In the genomic region with DNA sequence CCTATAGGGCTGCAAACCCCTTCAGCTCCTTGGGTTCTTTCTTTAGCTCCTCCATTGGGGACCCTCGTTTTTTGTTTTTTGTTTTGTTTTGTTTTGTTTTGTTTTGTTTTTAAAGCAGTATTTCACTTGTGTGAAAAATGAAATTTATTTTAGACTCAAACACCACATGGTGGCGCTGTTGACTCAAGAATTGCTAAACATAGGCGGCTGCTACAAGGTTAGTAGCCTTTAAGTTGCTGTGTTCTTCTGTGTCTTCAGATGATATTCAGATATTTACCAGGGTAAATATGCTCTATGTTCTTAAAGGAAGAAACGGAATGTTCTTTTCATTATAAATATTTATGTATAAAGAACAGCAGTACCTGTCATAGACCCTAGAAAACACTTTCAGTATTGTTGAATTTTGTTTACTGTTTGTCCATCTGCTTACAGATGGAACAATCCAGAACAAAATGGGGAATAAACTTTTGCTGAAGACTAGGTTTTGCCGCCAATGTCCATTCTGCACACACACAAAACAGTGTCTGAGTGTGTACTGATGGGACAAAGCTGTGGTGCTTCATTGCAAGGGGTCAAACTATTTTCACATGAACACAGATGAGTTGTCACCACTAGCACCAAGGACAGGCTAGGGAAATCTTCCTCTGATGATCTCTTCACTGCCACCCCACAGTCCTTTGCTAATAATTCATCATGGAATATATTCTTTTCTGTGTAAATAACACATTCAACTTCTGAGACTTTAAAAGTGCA, we compare ENCODE assay signal across 8 mouse cellular contexts.
DNase-seq lines count a peak whose midpoint lies in the region; ATAC-seq and TF ChIP-seq lines count a peak whose summit lies in the region.

No protein-coding gene starts in this region.

- no peak overlapping the region for H3K9ac ChIP-seq in neural tube, embryonic 15.5 days (replicated peaks)
- no peak overlapping the region for H3K9ac ChIP-seq in limb, embryonic 14.5 days (ENCODE audit: low read depth, low read length, severe bottlenecking)
- no peak overlapping the region for H3K9ac ChIP-seq in neural tube, embryonic 12.5 days

- H3K4me3 ChIP-seq in neural tube, embryonic 15.5 days (replicated peaks): no peak overlapping the region
- no peak overlapping the region for H3K4me3 ChIP-seq in limb, embryonic 14.5 days (replicated peaks; ENCODE audit: low read length)
- H3K4me3 ChIP-seq in neural tube, embryonic 12.5 days: no peak overlapping the region

- H3K9me3 ChIP-seq in neural tube, embryonic 15.5 days (replicated peaks): no peaks in the 10 kb centered on the region
- no peaks in the 10 kb centered on the region for H3K9me3 ChIP-seq in limb, embryonic 14.5 days (ENCODE audit: control insufficient read depth, low read length)
- no peaks in the 10 kb centered on the region for H3K9me3 ChIP-seq in neural tube, embryonic 12.5 days

- peak; percentile 32 for DNase-seq in neural tube, embryonic 10.5 days (ENCODE audit: extremely low spot score, low spot score)
- DNase-seq in adrenal gland, postnatal 10 days: peak; percentile 70
- DNase-seq in fibroblast of lung, adult 2 months (ENCODE audit: low read depth): peak; percentile 23
- peak; percentile 82 for DNase-seq in induced T-regulatory cell, adult 2 months (ENCODE audit: low read depth)
- peak; percentile 73 for DNase-seq in limb, embryonic 14.5 days (ENCODE audit: low spot score)
- DNase-seq in ovary, postnatal 10 days (ENCODE audit: low spot score): no peak

- H3K36me3 ChIP-seq in neural tube, embryonic 15.5 days: no peaks in the 10 kb centered on the region
- H3K36me3 ChIP-seq in limb, embryonic 14.5 days (ENCODE audit: control insufficient read depth, insufficient read depth, low read length): no peaks in the 10 kb centered on the region
- no peaks in the 10 kb centered on the region for H3K36me3 ChIP-seq in neural tube, embryonic 12.5 days

- H3K27ac ChIP-seq in neural tube, embryonic 15.5 days (replicated peaks): no peak overlapping the region
- H3K27ac ChIP-seq in limb, embryonic 14.5 days (replicated peaks; ENCODE audit: low read depth, low read length): no peak overlapping the region
- H3K27ac ChIP-seq in neural tube, embryonic 12.5 days: no peak overlapping the region

- TF ChIP-seq POLR2A in limb, embryonic 14.5 days (IDR thresholded peaks at IDR 0.05; ENCODE audit: borderline replicate concordance, extremely low read depth, insufficient read depth, insufficient read length): no peak

- no peak; the same call in 1 of the 2 replicates for ATAC-seq in neural tube, embryonic 15.5 days (ENCODE audit: low FRiP score)
- no peak for ATAC-seq in limb, embryonic 14.5 days (ENCODE audit: low FRiP score, low read depth)
- ATAC-seq in neural tube, embryonic 12.5 days (ENCODE audit: low FRiP score, low read depth): peak; percentile 74; the same call in 1 of the 2 replicates

- no peak overlapping the region for H3K4me2 ChIP-seq in neural tube, embryonic 15.5 days
- no peak overlapping the region for H3K4me2 ChIP-seq in limb, embryonic 14.5 days (replicated peaks; ENCODE audit: low read depth, low read length, severe bottlenecking)
- H3K4me2 ChIP-seq in neural tube, embryonic 12.5 days (replicated peaks): no peak overlapping the region

- no peaks in the 10 kb centered on the region for H3K27me3 ChIP-seq in neural tube, embryonic 15.5 days (replicated peaks)
- H3K27me3 ChIP-seq in limb, embryonic 14.5 days (ENCODE audit: control insufficient read depth, insufficient read depth, low read length): no peaks in the 10 kb centered on the region
- no peaks in the 10 kb centered on the region for H3K27me3 ChIP-seq in neural tube, embryonic 12.5 days (replicated peaks)

- 11% methylated on average over 5 of the region's 5 CpGs for WGBS in neural tube, embryonic 15.5 days
- 10% methylated on average over 5 of the region's 5 CpGs for WGBS in limb, embryonic 14.5 days
- 17% methylated on average over 5 of the region's 5 CpGs for WGBS in neural tube, embryonic 12.5 days

- H3K4me1 ChIP-seq in neural tube, embryonic 15.5 days: no peaks in the 10 kb centered on the region
- no peaks in the 10 kb centered on the region for H3K4me1 ChIP-seq in limb, embryonic 14.5 days (ENCODE audit: control insufficient read depth, insufficient read depth, low read length)
- H3K4me1 ChIP-seq in neural tube, embryonic 12.5 days: no peaks in the 10 kb centered on the region
